Mouse (Mus musculus) liver, postnatal 0 days (tissue): Measurements from ENCODE around the gene Rbms3.

ENCODE experiments used
- CTCF ChIP-seq: sonication (generic); IDR thresholded peaks from 2 replicates; pipeline ENCODE4 v1.5.1; 2016; ENCODE audit warnings: antibody characterized with exemption, low read depth
- EP300 ChIP-seq: IDR thresholded peaks from 2 replicates; pipeline ENCODE4 v1.6.1; 2016; ENCODE audit warnings: antibody characterized with exemption, low read depth, mild to moderate bottlenecking

GRCm38 (mm10) chr9:117673311-117673710 is 43.6 kb upstream of the Rbms3 start:
- TF ChIP-seq CTCF (no peak), EP300 (no peak)
